Mouse (Mus musculus) cerebral cortex, adult 2 months (tissue): ENCODE results near the gene Vps13a.

Experiments used
- WGBS: fragments of 180-500 bp; shearing (Covaris S2); methylation state at CpG from one replicate; pipeline ENCODE4 v1.1.7; 2018; 5-methylcytosine and 5-hydroxymethylcytosine counted together

Vps13a gene

DNA sequence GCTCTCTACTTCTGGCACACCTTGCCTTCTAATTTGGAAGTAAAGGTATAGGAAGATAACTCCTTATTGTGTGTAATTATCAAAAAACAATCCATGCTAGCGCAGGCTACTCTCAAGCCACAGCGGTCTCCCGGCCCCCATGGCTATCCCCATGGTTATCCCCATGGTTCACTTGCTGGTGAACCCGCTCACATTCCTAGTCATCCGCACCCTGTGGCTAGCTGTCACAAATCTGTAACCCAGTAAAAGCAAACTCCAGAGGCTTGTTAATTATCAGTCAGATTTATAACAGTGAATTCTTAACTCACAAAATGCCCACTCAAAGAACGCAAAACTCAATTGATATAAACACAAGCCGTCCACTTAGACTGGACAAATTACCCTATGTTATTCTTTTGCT is 25.5 kb downstream of the Vps13a start:
- WGBS, result 97% methylated on average over 7 of the region's 7 CpGs

DNA sequence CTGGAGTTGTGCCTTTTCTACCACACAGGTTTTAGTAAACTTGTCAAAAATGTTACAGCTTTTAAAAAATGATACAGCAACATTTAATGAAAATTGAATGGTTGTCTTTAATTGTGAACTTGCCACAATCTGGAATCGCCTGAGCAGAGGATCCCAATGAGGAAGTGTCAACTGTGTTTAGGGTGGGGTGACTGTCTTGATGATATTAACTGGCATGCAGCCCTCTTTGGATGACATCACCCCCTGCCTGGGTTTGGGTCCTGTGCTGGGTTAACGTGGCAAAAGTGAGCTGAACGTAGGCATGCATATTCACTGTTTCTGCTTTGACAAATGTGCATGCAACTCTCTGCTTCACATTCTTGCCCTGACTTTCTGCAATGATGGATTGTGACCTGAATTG is 27.6 kb downstream of the Vps13a start:
- WGBS, result 70% methylated on average over 3 of the region's 3 CpGs

DNA sequence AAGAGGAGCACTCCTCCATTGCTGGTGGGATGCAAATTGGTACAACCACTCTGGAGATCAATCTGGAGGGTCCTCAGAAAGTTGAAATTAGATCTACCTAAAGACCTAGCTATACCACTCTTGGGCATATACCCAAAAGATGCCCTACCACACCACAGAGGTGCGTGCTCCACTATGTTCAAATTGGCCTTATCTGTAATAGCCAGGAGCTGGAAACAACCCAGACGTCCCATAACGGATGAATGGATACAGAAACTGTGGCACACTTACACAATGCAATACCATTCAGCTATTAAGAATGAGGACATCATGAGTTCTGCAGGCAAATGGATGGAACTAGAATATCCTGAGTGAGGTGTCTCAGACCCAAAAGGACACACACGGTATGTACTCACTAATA is 43.9 kb downstream of the Vps13a start:
- 87% methylated on average over 4 of the region's 4 CpGs for WGBS

DNA sequence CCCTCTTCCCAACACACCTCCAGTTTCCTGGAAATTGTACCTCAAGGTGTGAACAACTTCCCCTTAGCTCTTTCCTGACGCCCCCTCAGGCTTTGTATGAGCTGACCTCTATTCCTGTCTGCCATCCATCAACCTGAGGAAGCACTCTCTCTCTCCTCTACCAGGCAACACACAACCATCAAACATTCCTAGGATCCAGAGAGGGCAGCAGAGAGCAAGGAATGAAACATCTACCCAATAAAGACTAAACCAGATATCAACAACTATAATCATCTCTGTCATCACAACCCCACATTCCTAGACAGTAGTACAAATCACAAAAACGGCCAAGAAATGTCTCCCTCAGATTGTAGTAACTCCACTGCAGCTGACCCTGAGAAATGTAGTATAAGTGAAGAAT is 52.0 kb downstream of the Vps13a start:
- WGBS, result 75% methylated on average over 2 of the region's 2 CpGs

DNA sequence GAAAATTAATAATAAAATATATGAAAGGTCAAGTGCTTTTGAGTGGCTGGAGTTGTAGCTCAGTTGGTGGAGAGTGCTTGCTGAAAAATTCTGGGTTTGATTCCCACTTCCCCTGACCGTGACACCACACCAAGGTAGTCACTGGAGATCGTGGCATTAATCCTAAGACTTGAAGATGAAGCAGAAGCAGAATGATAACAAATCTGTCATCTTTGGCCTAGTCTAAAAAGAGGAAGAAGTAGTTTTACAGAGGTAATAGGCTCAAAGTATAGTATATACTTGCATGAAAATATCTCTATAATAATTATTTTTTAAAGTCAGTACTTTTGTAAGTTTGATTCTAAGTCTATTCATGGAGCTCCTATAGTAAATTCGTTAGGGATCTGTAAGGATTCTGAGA is 65.5 kb downstream of the Vps13a start:
- WGBS, result 86% methylated on average over 3 of the region's 3 CpGs

DNA sequence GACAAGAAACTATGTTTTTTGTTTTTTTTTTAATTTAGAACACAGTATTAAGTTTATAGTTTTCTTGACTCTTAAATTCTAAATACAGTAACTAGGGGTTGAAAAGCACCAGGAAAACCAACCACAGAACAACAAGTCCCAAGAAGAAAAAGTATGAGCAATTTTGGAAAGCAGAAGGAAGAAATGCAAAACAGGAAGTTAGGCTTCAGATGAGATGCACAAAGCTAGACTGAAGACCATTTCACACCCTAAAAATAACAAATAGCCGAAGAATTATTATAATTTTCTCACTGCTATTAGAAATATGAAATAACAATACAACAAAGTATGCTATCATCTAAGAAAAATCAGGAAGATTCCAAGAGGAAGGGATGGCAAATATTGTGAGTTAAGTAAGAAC is 78.9 kb downstream of the Vps13a start:
- 77% methylated on average over 1 of the region's 1 CpGs for WGBS

DNA sequence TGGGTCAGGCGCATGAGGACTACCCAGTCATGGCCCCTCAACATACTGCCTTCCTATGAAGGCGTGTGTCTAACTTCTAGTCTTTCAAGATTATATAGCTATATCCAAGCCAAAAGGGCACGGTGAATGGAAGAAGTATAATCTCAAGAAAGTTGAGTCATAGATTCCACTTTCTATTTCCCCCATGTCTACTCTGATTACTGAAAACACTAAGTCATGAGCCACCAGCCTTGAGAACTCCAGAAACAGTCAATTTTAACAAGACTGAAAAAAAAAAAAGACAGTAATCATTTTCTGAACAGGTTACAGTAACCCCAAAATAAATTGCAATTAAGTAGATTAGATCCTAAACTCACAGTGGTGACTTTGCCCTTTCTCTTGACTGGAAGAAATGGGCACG is 95.8 kb downstream of the Vps13a start:
- WGBS, result 94% methylated on average over 4 of the region's 4 CpGs

DNA sequence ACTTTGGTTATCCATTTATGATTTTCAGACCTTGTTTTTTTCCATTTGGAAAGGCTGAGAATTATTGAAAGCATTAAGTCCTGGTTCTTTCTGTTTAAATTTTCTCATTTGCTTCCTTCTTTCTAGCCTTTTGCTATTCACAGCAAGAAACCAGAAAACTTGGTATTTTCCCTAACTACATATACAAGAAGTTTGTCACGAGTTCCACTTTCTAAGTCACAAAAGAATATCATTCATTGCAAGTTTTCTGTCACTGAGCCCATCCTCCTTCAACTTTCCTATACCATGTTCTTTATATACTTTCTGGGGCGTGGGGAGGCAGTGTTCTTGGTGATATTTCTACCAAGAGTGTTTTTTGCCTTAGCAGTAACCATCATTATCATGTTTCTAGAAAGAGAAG is 96.5 kb downstream of the Vps13a start:
- 89% methylated on average over 2 of the region's 2 CpGs for WGBS

DNA sequence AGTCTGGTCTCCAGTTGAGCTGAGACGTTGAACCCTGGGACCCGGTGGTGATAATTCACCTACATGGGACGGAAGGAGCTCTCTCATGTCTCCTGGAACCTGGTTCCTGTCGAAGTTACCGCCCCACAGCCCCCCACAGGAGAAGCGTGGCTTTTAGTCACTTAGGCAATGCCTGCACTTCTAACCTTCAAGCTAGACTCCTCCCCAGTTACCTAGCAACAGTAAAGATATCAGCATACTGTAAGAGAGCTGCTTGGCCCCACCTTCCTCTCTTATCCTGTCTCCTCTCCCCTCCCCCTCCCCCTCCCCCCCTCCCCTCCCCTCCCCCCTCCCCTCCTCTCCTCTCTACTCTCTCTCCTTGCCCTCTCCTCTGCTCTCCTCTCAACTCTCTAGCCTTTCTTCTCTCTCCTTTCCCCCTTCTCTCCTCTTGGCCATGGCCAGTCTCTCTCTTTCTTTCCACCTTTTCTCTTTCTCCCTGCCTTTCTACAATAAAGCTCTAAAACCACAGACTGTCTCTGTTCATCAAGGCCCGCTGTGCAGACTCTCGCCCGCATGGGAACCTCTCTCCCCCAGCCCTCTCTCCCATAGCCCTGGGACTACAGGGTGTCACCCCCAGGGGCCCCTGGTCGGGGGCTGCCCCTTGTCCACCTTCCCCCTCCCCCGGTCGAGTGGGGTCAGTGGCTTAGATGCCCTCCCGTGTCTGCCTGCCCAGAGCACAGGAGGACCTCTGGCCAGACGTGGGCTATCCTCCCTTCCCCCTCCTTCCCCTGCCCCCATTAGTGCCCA is 154.9 kb downstream of the Vps13a start:
- 52% methylated on average over 14 of the region's 14 CpGs for WGBS

DNA sequence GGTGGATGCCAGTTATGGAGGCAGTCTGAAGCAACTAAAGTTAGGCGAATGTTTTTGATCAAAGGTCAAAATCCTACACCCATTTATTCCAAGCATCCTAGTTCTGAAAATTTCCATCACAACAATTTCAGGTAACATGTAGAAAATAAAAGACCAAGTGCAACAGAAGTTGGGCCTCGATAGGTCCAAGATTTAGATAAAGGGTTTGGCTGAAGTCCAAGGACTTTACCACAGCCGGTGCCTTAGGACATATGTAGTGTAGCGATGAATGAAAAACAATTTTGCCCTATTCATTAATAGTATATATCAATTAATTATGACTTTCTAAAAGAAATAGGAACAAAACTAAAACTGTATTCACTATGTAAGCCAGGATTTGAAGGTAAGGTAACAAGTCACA is 157.6 kb downstream of the Vps13a start:
- WGBS, result 87% methylated on average over 4 of the region's 4 CpGs

DNA sequence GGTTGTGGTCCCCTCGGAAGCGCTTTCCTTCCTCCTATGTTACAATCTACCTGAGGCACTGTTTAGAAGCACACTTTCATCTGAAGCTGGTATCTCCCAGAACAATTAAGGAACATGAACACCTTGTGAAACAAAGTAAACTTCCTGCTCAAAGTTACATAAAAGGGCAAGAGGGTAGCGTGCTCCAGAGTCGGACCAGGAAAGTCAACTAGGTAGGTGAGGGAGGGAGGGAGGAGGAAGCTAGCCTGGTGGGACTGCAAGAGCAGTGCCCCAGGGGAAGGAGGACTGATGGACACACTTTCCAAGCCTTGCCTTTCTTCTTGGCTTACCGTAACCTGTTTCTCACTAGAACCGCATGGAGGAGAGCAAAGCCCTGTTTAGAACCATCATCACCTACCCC is 173.1 kb downstream of the Vps13a start:
- 91% methylated on average over 6 of the region's 6 CpGs for WGBS

DNA sequence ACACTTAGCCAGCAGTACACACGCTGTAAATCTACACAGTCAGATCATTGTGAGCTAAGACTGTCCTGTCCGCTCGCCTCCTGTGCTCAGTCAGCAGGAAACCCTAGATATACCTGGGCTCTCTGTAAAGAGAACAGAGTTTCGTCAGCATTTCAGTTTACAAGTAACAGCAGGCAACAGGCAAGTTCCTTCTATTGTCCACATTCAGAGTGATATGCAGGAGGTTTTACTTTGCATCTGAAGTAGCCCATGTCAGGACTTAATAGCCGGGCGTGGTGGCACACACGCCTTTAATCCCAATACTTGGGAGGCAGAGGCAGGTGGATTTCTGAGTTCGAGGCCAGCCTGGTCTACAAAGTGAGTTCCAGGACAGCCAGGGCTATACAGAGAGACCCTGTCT is 178.7 kb downstream of the Vps13a start:
- WGBS, result 88% methylated on average over 8 of the region's 8 CpGs

DNA sequence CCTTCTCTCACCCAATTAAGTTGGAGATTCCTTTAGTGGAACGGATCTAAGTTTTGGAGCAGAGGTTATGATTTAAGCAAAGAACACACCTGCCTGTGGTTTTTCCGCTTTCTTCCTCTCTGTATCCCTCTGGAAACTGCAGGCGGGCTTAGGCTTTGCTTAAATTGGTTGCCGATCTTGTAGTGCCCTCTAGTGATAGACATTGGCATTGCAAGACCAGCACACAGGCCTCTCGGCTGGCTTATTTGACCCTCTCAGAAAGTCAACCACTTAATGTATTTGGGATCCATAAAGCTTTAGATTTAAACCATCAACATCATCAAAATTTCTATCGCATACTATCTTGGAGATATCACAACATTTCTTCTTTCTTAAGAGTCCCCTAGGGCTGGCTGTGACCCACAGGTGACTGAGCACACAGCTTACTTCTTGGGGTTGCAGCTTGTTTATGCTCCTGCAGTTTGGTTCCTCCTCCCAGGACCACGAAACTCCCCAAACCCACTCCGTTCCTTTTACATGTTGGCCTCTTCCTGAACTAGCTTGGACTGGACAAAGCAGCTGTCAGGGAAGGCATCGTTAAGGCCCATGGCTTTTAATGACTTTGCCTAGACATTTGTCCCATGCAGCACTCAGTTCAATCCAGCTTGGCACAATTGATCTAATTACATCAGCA is 181.3 kb downstream of the Vps13a start:
- 12% methylated on average over 9 of the region's 9 CpGs for WGBS

DNA sequence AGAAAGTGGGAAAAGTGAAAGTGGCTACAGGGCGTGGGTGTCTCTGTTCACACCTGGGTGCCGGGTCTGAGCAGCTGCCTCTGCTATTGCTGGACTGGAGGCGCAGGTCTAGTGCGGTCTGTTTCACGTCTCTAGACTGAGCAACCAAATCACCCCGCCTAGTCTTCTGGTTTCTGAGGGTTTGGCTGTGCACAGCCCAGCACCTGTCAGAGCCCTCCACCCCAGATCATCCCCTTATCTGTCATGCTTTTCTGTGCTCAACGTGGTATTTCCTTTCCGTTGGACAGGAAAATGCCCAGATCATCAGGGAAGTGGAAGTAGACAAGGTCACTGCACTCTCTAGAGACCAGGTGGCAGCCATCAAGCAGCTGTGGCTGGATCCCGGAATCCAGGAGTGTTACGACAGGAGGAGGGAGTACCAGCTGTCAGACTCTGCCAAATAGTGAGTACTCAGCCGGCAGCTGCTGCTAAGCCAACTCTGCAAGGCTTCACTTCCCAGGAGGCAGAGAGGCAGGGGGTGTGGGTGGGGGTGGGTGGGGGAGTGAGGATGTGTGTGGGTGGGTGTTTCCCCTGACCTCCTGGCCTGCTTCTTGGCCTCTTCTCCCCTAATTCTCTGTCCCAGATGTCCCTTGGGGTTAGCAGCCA is 182.0 kb downstream of the Vps13a start:
- 49% methylated on average over 11 of the region's 11 CpGs for WGBS

DNA sequence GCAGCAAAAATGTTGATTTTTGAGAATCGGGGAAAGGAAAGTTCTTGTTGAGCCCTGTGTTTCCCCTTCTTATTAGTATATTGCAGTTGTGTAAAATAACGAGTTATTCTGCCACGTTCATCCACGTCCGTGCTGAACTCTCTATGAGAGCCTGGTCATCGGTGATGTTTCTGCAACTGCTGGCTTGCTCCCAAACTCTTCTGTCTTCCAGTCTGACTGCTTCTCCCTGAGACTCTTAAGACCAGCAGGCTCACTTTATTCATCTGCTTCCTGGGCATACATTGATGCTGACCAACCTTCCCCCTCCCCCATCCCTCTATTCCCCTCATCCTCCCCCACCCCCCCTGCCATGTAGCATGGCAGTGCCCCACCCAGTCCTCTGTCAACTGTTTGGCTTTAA is 183.5 kb downstream of the Vps13a start:
- 72% methylated on average over 6 of the region's 6 CpGs for WGBS

DNA sequence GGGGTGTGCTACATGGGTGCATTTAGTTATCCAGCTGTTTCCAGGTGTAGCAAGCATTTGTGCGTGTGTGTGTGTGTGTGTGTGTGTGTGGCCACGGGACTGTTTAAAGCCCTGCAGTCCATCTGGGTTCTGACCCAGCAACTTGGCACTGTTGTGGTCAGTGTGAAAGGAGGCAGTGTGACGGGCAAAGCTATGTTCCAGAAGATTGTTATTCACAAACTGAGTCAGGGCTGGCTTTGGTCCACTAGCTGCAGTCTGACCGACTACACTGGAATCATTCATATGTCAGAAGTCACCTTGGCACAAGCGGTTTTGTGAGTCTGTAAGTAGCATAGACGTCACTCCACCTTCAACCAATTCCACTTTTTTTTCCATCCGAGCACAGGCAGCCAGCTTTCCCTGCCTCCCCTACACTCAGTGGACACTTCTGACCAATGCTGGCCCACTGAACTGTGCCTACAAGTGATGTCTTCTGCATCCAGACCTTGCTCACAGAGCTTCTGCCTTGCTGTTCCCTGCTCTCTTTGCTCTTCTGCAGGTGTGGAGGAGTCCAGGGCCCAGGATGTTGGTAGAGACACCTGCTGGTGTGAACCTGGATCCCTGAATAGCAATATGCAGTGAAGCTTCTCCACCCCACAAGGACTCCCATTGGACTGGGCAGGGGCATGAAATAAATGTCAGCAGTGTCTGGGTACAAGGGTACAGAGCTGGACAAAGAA is 187.3 kb downstream of the Vps13a start:
- 75% methylated on average over 7 of the region's 7 CpGs for WGBS

DNA sequence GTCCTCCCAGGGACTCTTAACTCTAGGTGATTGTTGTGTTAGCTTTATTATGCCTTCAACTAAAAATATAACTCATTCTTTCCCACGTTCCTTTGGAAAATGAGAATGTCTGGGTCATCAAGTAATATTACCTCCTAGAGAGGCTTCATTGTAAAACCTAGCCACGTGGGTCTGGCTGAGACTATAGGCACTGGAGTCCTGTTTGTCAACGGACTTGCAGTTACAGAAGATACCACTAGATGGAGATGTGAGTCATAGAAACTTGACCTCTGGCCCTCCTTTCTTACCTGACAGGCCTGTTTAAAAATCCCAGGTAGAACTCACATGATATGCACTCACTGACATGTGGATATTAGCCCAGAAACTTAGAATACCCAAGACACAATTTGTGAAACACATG is 195.4 kb downstream of the Vps13a start:
- WGBS, result 34% methylated on average over 3 of the region's 3 CpGs

DNA sequence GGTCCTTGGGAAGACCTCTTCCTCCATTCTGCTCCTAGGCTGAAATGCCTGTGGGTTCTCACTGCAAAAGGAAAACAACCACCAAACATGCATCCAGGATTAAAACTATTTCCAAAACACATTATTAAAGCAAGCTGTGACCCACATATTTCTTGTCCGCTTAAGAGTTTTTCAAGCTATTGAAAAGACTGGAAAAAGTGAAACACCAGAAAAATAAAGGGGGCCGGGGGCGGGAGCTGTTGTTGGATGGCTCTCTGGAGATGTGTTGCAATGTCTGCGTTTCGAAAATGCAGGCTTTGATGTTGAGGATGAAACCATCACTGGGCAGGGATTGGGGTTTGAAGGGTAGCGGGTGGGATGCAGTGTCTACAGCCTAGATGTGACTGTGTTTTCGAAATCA is 196.2 kb downstream of the Vps13a start:
- 81% methylated on average over 7 of the region's 7 CpGs for WGBS

DNA sequence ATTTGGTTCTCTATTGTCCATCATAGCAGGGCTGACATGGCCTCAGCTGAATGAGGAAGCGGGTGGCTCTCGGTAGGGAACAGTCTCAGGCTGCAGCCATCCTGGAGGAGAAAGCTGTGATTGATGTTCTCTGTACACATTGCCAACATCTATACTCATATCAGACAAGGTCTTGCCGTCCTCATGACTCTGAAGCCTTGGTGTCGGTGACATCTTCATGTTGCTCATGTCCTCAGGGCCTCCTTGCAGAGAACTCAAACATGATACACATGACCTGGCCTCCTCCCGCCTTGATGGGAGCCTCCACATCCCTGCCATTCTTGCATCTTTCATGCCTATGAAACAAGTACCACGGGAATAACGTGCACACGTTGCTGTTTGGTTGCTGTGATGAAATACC is 200.2 kb downstream of the Vps13a start:
- 96% methylated on average over 8 of the region's 8 CpGs for WGBS

DNA sequence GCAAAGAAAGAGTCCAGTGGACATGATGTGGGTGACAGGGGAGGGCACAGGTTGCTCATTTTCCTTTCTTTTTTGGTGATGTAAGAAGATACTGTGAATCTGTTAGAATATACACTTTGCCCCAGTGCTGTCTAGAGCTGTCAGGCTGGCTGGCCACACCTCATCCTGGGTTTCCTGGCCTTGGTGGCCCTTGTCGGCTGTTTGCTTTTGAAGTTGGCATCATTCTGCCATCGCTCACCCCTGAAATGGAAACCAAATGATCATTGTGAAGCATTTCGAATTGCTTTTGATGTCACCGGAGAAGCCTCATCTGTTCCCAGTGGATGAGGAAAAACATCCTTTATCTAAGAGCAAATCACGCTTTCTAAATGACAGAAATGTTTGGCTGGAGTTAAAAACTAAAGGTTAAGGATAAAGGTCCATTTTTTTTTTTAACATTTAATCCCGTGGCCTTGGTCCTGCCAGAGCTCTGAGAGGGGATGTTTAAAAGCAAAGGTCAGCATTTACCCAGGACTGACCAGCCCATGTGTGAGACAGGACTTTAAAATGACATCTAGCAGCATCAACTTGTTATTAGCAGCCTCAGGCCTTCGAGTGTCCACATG is 201.0 kb downstream of the Vps13a start:
- 90% methylated on average over 7 of the region's 7 CpGs for WGBS

DNA sequence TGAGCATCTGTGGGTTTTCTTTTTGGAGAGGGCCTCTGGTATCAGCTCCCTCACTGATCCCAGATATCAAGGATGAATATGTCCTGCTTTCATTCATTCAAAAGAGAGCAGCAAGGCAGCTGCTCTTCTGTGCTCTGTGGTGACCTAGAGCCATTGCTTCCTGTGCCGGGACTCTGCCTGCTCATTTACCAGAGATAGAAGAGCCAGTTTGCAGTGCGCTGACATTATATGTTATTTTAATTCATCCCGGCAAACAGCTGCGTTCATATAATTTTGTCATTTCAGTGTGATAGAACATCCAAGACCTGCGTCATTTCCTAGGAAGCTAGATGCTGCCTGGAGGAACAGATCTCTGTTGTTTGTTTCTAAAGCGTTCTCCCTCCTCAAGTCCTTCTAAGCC is 203.9 kb downstream of the Vps13a start:
- 85% methylated on average over 6 of the region's 6 CpGs for WGBS
